Mouse (Mus musculus): ENCODE results near the gene Ifitm5. TPM values are rescaled to one million over a fixed set of nuclear protein-coding genes. Genes with fewer than 3 reads are reported as not detected.

Gene Ifitm5
- polyA plus RNA-seq, 1 experiment from 2014 or later: 2.3 TPM

Other genes with a start within 250 kb of the Ifitm5 start
- not detected in 2 replicates for gene Cyp2e1, start 186.6 kb downstream of the Ifitm5 start, polyA plus RNA-seq (2014; fragmentation: Nextera tagmentation; extraction: Ambion mirVana)
- gene Syce1, start 162.4 kb downstream of the Ifitm5 start, polyA plus RNA-seq (2014; fragmentation: Nextera tagmentation; extraction: Ambion mirVana): 0.30 and 0.45 TPM in 2 replicates
- 2.8 and 3.0 TPM in 2 replicates for gene Zfp941, start 128.1 kb downstream of the Ifitm5 start, polyA plus RNA-seq (2014; fragmentation: Nextera tagmentation; extraction: Ambion mirVana)
- gene Urah, start 115.3 kb downstream of the Ifitm5 start, polyA plus RNA-seq (2014; fragmentation: Nextera tagmentation; extraction: Ambion mirVana): 1.3 and 3.2 TPM in 2 replicates
- not detected in 2 replicates for gene Scgb1c1, start 104.7 kb downstream of the Ifitm5 start, polyA plus RNA-seq (2014; fragmentation: Nextera tagmentation; extraction: Ambion mirVana)
- not detected in 2 replicates for gene Odf3, start 102.5 kb downstream of the Ifitm5 start, polyA plus RNA-seq (2014; fragmentation: Nextera tagmentation; extraction: Ambion mirVana)
- gene Gm45785, start 94.0 kb downstream of the Ifitm5 start, polyA plus RNA-seq (2014; fragmentation: Nextera tagmentation; extraction: Ambion mirVana): not detected in 2 replicates
- gene Ric8a, start 93.3 kb downstream of the Ifitm5 start, polyA plus RNA-seq (2014; fragmentation: Nextera tagmentation; extraction: Ambion mirVana): 64.9 and 82.6 TPM in 2 replicates
- 42.3 and 43.7 TPM in 2 replicates for gene Bet1l, start 92.7 kb downstream of the Ifitm5 start, polyA plus RNA-seq (2014; fragmentation: Nextera tagmentation; extraction: Ambion mirVana)
- 151 and 154 TPM in 2 replicates for gene Psmd13, start 68.3 kb downstream of the Ifitm5 start, polyA plus RNA-seq (2014; fragmentation: Nextera tagmentation; extraction: Ambion mirVana)
- 24.7 and 25.3 TPM in 2 replicates for gene Sirt3, start 68.0 kb downstream of the Ifitm5 start, polyA plus RNA-seq (2014; fragmentation: Nextera tagmentation; extraction: Ambion mirVana)
- gene Cox8b, start 49.8 kb downstream of the Ifitm5 start, polyA plus RNA-seq (2014; fragmentation: Nextera tagmentation; extraction: Ambion mirVana): 0.62 and 0.83 TPM in 2 replicates
- 12.5 and 18.4 TPM in 2 replicates for gene Nlrp6, start 29.4 kb downstream of the Ifitm5 start, polyA plus RNA-seq (2014; fragmentation: Nextera tagmentation; extraction: Ambion mirVana)
- gene Pgghg, start 8.9 kb downstream of the Ifitm5 start, polyA plus RNA-seq (2014; fragmentation: Nextera tagmentation; extraction: Ambion mirVana): 26.9 and 29.2 TPM in 2 replicates
- 0.81 TPM in 1 of 2 replicates, not detected in the other for gene Gm45717, start 5.6 kb upstream of the Ifitm5 start, polyA plus RNA-seq (2014; fragmentation: Nextera tagmentation; extraction: Ambion mirVana)
- gene Ifitm2, start 5.7 kb upstream of the Ifitm5 start, polyA plus RNA-seq (2014; fragmentation: Nextera tagmentation; extraction: Ambion mirVana): 1,598 and 1,676 TPM in 2 replicates
- gene Ifitm1, start 16.9 kb upstream of the Ifitm5 start, polyA plus RNA-seq (2014; fragmentation: Nextera tagmentation; extraction: Ambion mirVana): 198 and 221 TPM in 2 replicates
- 295 and 303 TPM in 2 replicates for gene Ifitm3, start 60.5 kb upstream of the Ifitm5 start, polyA plus RNA-seq (2014; fragmentation: Nextera tagmentation; extraction: Ambion mirVana)
- gene Ifitm6, start 67.6 kb upstream of the Ifitm5 start, polyA plus RNA-seq (2014; fragmentation: Nextera tagmentation; extraction: Ambion mirVana): 0.78 and 1.2 TPM in 2 replicates
- not detected in 2 replicates for gene Gm17387, start 78.8 kb upstream of the Ifitm5 start, polyA plus RNA-seq (2014; fragmentation: Nextera tagmentation; extraction: Ambion mirVana)
- 9.2 and 13.6 TPM in 2 replicates for gene B4galnt4, start 110.8 kb upstream of the Ifitm5 start, polyA plus RNA-seq (2014; fragmentation: Nextera tagmentation; extraction: Ambion mirVana)
- gene Pkp3, start 127.9 kb upstream of the Ifitm5 start, polyA plus RNA-seq (2014; fragmentation: Nextera tagmentation; extraction: Ambion mirVana): 11.6 and 14.7 TPM in 2 replicates
- gene Sigirr, start 150.3 kb upstream of the Ifitm5 start, polyA plus RNA-seq (2014; fragmentation: Nextera tagmentation; extraction: Ambion mirVana): 10.6 and 11.2 TPM in 2 replicates
- gene Ano9, start 167.5 kb upstream of the Ifitm5 start, polyA plus RNA-seq (2014; fragmentation: Nextera tagmentation; extraction: Ambion mirVana): 18.5 and 20.3 TPM in 2 replicates
- 62.6 and 63.9 TPM in 2 replicates for gene Ptdss2, start 172.1 kb upstream of the Ifitm5 start, polyA plus RNA-seq (2014; fragmentation: Nextera tagmentation; extraction: Ambion mirVana)
- 121 and 123 TPM in 2 replicates for gene Rnh1, start 222.6 kb upstream of the Ifitm5 start, polyA plus RNA-seq (2014; fragmentation: Nextera tagmentation; extraction: Ambion mirVana)
- 72.6 and 96.6 TPM in 2 replicates for gene Hras, start 243.7 kb upstream of the Ifitm5 start, polyA plus RNA-seq (2014; fragmentation: Nextera tagmentation; extraction: Ambion mirVana)
- gene Lrrc56, start 243.9 kb upstream of the Ifitm5 start, polyA plus RNA-seq (2014; fragmentation: Nextera tagmentation; extraction: Ambion mirVana): 3.9 and 4.9 TPM in 2 replicates

Data from intestine, embryonic 14.5 days (tissue).